Mouse (Mus musculus): ENCODE measurements around the gene Cnot8. TPM values are rescaled to one million over a fixed set of nuclear protein-coding genes. Genes with fewer than 3 reads are reported as not detected.

Cnot8 gene
- polyA plus RNA-seq, 1 experiment from 2014 or later, result 70.7 TPM

GRCm38 (mm10) chr11:58136677-58137076 is 32.7 kb downstream of the Cnot8 start:
- H3K4me3 ChIP-seq (ENCODE audit: low read length), result no peak overlapping the region
- no peaks in the 10 kb centered on the region for H3K27me3 ChIP-seq (replicated peaks; ENCODE audit: control insufficient read depth, insufficient read depth, low read length)
- peaks cover 23% of the 10 kb centered on the region for H3K36me3 ChIP-seq (ENCODE audit: control insufficient read depth, insufficient read depth, low read length)
- no peaks in the 10 kb centered on the region for H3K4me1 ChIP-seq (ENCODE audit: control insufficient read depth, insufficient read depth, low read length)
- no peak overlapping the region for H3K27ac ChIP-seq (ENCODE audit: low read length)
- no peak overlapping the region for H3K4me2 ChIP-seq (ENCODE audit: low read depth, low read length)
- WGBS, result 91% methylated on average over 6 of the region's 6 CpGs
- ATAC-seq, result no peak
- H3K9me3 ChIP-seq (ENCODE audit: control insufficient read depth, low read length), result no peaks in the 10 kb centered on the region
- H3K9ac ChIP-seq (ENCODE audit: low read depth, low read length), result no peak overlapping the region

GRCm38 (mm10) chr11:58138821-58139220 is 34.9 kb downstream of the Cnot8 start:
- ATAC-seq, result no peak
- H3K27me3 ChIP-seq (replicated peaks; ENCODE audit: control insufficient read depth, insufficient read depth, low read length), result no peaks in the 10 kb centered on the region
- peaks cover 23% of the 10 kb centered on the region for H3K36me3 ChIP-seq (ENCODE audit: control insufficient read depth, insufficient read depth, low read length)
- H3K9me3 ChIP-seq (ENCODE audit: control insufficient read depth, low read length), result no peaks in the 10 kb centered on the region
- H3K4me1 ChIP-seq (ENCODE audit: control insufficient read depth, insufficient read depth, low read length), result no peaks in the 10 kb centered on the region
- H3K9ac ChIP-seq (ENCODE audit: low read depth, low read length), result no peak overlapping the region
- no peak overlapping the region for H3K4me3 ChIP-seq (ENCODE audit: low read length)
- WGBS, result 87% methylated on average over 11 of the region's 11 CpGs
- no peak overlapping the region for H3K4me2 ChIP-seq (ENCODE audit: low read depth, low read length)
- H3K27ac ChIP-seq (ENCODE audit: low read length), result no peak overlapping the region

- WGBS, result 84% methylated on average over 3 of the region's 3 CpGs
- H3K36me3 ChIP-seq (ENCODE audit: control insufficient read depth, insufficient read depth, low read length), result peaks cover 23% of the 10 kb centered on the region
These were observed 35.5 kb downstream of the Cnot8 start for GRCm38 (mm10) chr11:58139466-58139865.

GRCm38 (mm10) chr11:58143704-58144426 is 39.9 kb downstream of the Cnot8 start:
- ATAC-seq, result no peak
- Histone ChIP-seq H3K27me3 (replicated peaks; ENCODE audit: control insufficient read depth, insufficient read depth, low read length) (no peaks in the 10 kb centered on the region), H3K4me3 (ENCODE audit: low read length) (no peak overlapping the region), H3K27ac (ENCODE audit: low read length) (no peak overlapping the region), H3K9me3 (ENCODE audit: control insufficient read depth, low read length) (no peaks in the 10 kb centered on the region), H3K4me2 (ENCODE audit: low read depth, low read length) (no peak overlapping the region), H3K36me3 (ENCODE audit: control insufficient read depth, insufficient read depth, low read length) (peaks cover 11% of the 10 kb centered on the region), H3K9ac (ENCODE audit: low read depth, low read length) (no peak overlapping the region), H3K4me1 (ENCODE audit: control insufficient read depth, insufficient read depth, low read length) (no peaks in the 10 kb centered on the region)
- WGBS, result 90% methylated on average over 9 of the region's 9 CpGs

More at GRCm38 (mm10) chr11:58139466-58139865, 35.5 kb downstream of the Cnot8 start:
- no peak for ATAC-seq
- no peak overlapping the region for H3K4me2 ChIP-seq (ENCODE audit: low read depth, low read length)
- H3K4me1 ChIP-seq (ENCODE audit: control insufficient read depth, insufficient read depth, low read length), result no peaks in the 10 kb centered on the region
- H3K9me3 ChIP-seq (ENCODE audit: control insufficient read depth, low read length), result no peaks in the 10 kb centered on the region
- no peaks in the 10 kb centered on the region for H3K27me3 ChIP-seq (replicated peaks; ENCODE audit: control insufficient read depth, insufficient read depth, low read length)
- no peak overlapping the region for H3K9ac ChIP-seq (ENCODE audit: low read depth, low read length)
- no peak overlapping the region for H3K27ac ChIP-seq (ENCODE audit: low read length)
- no peak overlapping the region for H3K4me3 ChIP-seq (ENCODE audit: low read length)

- no peak overlapping the region for H3K27ac ChIP-seq (ENCODE audit: low read length)
- 81% methylated on average over 5 of the region's 5 CpGs for WGBS
- H3K4me3 ChIP-seq (ENCODE audit: low read length), result no peak overlapping the region
- H3K9ac ChIP-seq (ENCODE audit: low read depth, low read length), result no peak overlapping the region
- no peak overlapping the region for H3K4me2 ChIP-seq (ENCODE audit: low read depth, low read length)
- no peaks in the 10 kb centered on the region for H3K27me3 ChIP-seq (replicated peaks; ENCODE audit: control insufficient read depth, insufficient read depth, low read length)
- peaks cover 6% of the 10 kb centered on the region for H3K36me3 ChIP-seq (ENCODE audit: control insufficient read depth, insufficient read depth, low read length)
- ATAC-seq, result no peak
- no peaks in the 10 kb centered on the region for H3K9me3 ChIP-seq (ENCODE audit: control insufficient read depth, low read length)
- no peaks in the 10 kb centered on the region for H3K4me1 ChIP-seq (ENCODE audit: control insufficient read depth, insufficient read depth, low read length)
These were observed 42.3 kb downstream of the Cnot8 start for GRCm38 (mm10) chr11:58146241-58146640.

GRCm38 (mm10) chr11:58155458-58155857 is 51.5 kb downstream of the Cnot8 start:
- H3K36me3 ChIP-seq (ENCODE audit: control insufficient read depth, insufficient read depth, low read length), result peaks cover 8% of the 10 kb centered on the region
- H3K27me3 ChIP-seq (replicated peaks; ENCODE audit: control insufficient read depth, insufficient read depth, low read length), result no peaks in the 10 kb centered on the region
- 82% methylated on average over 9 of the region's 9 CpGs for WGBS
- H3K9ac ChIP-seq (ENCODE audit: low read depth, low read length), result no peak overlapping the region
- H3K27ac ChIP-seq (ENCODE audit: low read length), result no peak overlapping the region
- no peak for ATAC-seq
- no peaks in the 10 kb centered on the region for H3K4me1 ChIP-seq (ENCODE audit: control insufficient read depth, insufficient read depth, low read length)
- no peaks in the 10 kb centered on the region for H3K9me3 ChIP-seq (ENCODE audit: control insufficient read depth, low read length)
- no peak overlapping the region for H3K4me2 ChIP-seq (ENCODE audit: low read depth, low read length)
- H3K4me3 ChIP-seq (ENCODE audit: low read length), result no peak overlapping the region

GRCm38 (mm10) chr11:58156871-58157270 is 52.9 kb downstream of the Cnot8 start:
- H3K36me3 ChIP-seq (ENCODE audit: control insufficient read depth, insufficient read depth, low read length), result peaks cover 5% of the 10 kb centered on the region
- H3K4me3 ChIP-seq (ENCODE audit: low read length), result no peak overlapping the region
- H3K9ac ChIP-seq (ENCODE audit: low read depth, low read length), result no peak overlapping the region
- H3K4me1 ChIP-seq (ENCODE audit: control insufficient read depth, insufficient read depth, low read length), result no peaks in the 10 kb centered on the region
- no peaks in the 10 kb centered on the region for H3K9me3 ChIP-seq (ENCODE audit: control insufficient read depth, low read length)
- WGBS, result 77% methylated on average over 3 of the region's 3 CpGs
- no peak for ATAC-seq
- H3K27ac ChIP-seq (ENCODE audit: low read length), result no peak overlapping the region
- H3K27me3 ChIP-seq (replicated peaks; ENCODE audit: control insufficient read depth, insufficient read depth, low read length), result no peaks in the 10 kb centered on the region
- H3K4me2 ChIP-seq (ENCODE audit: low read depth, low read length), result no peak overlapping the region

- Histone ChIP-seq H3K4me1 (ENCODE audit: control insufficient read depth, insufficient read depth, low read length) (peaks cover 6% of the 10 kb centered on the region; the same call in 1 of the 2 replicates), H3K36me3 (ENCODE audit: control insufficient read depth, insufficient read depth, low read length) (peaks cover 10% of the 10 kb centered on the region), H3K9ac (ENCODE audit: low read depth, low read length) (no peak overlapping the region), H3K4me3 (ENCODE audit: low read length) (no peak overlapping the region), H3K9me3 (ENCODE audit: control insufficient read depth, low read length) (no peaks in the 10 kb centered on the region), H3K27me3 (replicated peaks; ENCODE audit: control insufficient read depth, insufficient read depth, low read length) (no peaks in the 10 kb centered on the region), H3K4me2 (ENCODE audit: low read depth, low read length) (no peak overlapping the region), H3K27ac (ENCODE audit: low read length) (no peak overlapping the region)
- ATAC-seq, result no peak
- WGBS, result 98% methylated on average over 2 of the region's 2 CpGs
These were observed 61.1 kb downstream of the Cnot8 start for GRCm38 (mm10) chr11:58165072-58165471.

GRCm38 (mm10) chr11:58167822-58168166 is 63.8 kb downstream of the Cnot8 start:
- Histone ChIP-seq H3K27me3 (replicated peaks; ENCODE audit: control insufficient read depth, insufficient read depth, low read length) (no peaks in the 10 kb centered on the region), H3K4me2 (ENCODE audit: low read depth, low read length) (peak overlapping the region; percentile 74), H3K4me3 (ENCODE audit: low read length) (peak overlapping the region; percentile 94), H3K36me3 (ENCODE audit: control insufficient read depth, insufficient read depth, low read length) (peaks cover 10% of the 10 kb centered on the region), H3K9ac (ENCODE audit: low read depth, low read length) (peak overlapping the region; percentile 89), H3K4me1 (ENCODE audit: control insufficient read depth, insufficient read depth, low read length) (peaks cover 8% of the 10 kb centered on the region; the same call in 1 of the 2 replicates), H3K27ac (ENCODE audit: low read length) (peak overlapping the region; percentile 74), H3K9me3 (ENCODE audit: control insufficient read depth, low read length) (no peaks in the 10 kb centered on the region)
- under 1% methylated on average over 8 of the region's 8 CpGs for WGBS
- no peak for ATAC-seq
